Mouse (Mus musculus): ENCODE measurements at regions not wholly inside any gene's neighbourhood (a gene's known extent, or its start where the extent isn't known, plus 50 kb on each side); places are given as distances from the start of the nearest gene placed in this dataset.

DNA sequence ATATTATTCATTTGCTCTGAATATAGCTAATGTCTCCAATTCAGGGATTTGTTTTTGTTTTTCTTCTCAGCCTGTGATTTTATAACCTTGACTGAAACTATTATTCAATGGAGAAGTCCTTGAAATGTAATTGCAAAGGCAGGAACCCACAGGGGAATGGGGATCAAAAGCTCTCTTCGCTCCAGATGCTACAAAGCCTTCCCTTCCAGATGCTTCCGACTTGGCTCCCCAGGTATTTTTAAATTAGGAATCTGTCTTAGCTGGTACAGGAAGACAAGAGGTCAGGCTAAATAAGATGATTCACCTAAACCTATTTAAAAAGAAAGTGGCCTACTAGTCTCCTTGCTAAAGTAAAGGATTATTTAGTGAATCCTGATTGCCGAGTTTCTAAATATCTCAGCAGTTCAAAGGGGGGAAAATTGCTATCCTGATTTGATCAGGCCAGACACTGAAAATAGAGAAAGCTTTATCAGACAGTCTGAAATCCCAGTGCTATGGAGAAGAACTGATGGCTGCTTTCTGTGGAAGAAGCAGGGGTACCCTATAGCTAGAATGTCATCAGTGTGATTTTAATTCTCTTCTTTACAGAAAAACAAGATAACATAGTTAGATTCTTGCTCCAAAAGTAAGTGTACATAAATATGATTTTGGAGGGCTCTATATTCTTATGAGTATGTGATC, 1896.2 kb upstream of the Pcdh20 start:
- TF ChIP-seq GATA1 (IDR thresholded peaks at IDR 0.05; ENCODE audit: low read depth, low read length) (no peak), CTCF (IDR thresholded peaks at IDR 0.05 in 2 of 3, conservative IDR thresholded peaks at IDR 0.05 in 1 of 3; ENCODE audit: control insufficient read depth in 1 of 3, insufficient read depth in 1 of 3, low read depth in 2 of 3, low read length in 3 of 3, poor library complexity in 1 of 3, severe bottlenecking in 1 of 3) (no peak), NRF1 (IDR thresholded peaks at IDR 0.05; ENCODE audit: insufficient read depth, low read depth, low read length, poor library complexity, severe bottlenecking) (no peak), HCFC1 (IDR thresholded peaks at IDR 0.05; ENCODE audit: low read depth, low read length) (no peak), NELFE (IDR thresholded peaks at IDR 0.05; ENCODE audit: low read depth, low read length) (no peak), MAX (IDR thresholded peaks at IDR 0.05; ENCODE audit: low read length) (no peak), MAFK (IDR thresholded peaks at IDR 0.05; ENCODE audit: borderline replicate concordance, low read depth, low read length) (no peak), ETS1 (IDR thresholded peaks at IDR 0.05; ENCODE audit: low read depth, low read length) (no peak), EP300 (IDR thresholded peaks at IDR 0.05; ENCODE audit: low read depth in 1 of 2, low read length in 2 of 2) (no peak), TCF12 (IDR thresholded peaks at IDR 0.05; ENCODE audit: low read depth, low read length) (no peak), ZNF384 (IDR thresholded peaks at IDR 0.05; ENCODE audit: low read depth, low read length) (no peak), ZKSCAN1 (IDR thresholded peaks at IDR 0.05; ENCODE audit: low read depth, low read length) (no peak), SMC3 (IDR thresholded peaks at IDR 0.05; ENCODE audit: low read depth, low read length) (no peak), ZMIZ1 (IDR thresholded peaks at IDR 0.05; ENCODE audit: low read depth, low read length) (no peak)
